Mouse (Mus musculus): ENCODE measurements around the gene Rab19.
"Not testable (repeated sequence)": the region's sequence is repeated elsewhere in the genome, so short reads cannot be mapped to it uniquely, and the experiment has no call there.

The Rab19 gene

DNA sequence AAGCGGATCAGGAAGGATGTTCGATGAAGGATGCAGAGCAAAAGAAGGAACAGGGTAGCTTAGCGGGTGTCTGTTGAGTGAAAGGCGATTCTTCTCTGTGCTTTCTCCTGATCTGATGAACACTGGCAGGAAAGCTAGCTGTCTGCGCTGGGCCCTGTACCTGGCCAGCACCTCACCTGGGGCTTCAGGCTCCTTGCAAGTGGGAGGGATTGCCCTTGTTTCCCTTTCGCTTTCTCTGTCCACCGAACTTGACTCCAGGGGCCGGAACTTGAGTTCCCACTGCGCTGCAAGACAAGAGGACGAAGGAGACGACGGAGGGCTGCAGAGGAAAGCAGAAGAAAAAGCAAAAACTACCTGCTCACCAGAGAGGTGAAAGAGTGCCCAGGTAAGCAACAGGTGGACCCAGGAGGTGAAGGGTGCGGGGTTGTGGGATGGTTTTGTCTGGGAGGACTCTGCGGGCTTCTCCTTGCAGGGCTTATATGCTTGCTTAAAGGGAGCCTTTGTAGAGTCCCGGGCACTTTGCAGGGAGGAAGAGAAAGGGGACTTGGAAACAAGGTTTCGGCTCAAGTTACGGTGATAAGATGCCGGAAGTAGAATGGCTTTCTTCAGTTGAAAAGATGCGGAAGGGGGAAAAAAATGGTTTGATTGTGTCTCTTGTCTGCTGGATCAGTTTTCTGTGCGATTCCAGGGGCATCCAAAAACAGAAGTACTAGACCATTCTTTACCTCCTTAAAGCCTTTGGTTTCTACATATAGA, at the start of gene Rab19:
Gene Rab19, plus strand, starts transcription at position 51 of the 756 bp plus-strand sequence.
- DNase-seq: peak; percentile 44

DNA sequence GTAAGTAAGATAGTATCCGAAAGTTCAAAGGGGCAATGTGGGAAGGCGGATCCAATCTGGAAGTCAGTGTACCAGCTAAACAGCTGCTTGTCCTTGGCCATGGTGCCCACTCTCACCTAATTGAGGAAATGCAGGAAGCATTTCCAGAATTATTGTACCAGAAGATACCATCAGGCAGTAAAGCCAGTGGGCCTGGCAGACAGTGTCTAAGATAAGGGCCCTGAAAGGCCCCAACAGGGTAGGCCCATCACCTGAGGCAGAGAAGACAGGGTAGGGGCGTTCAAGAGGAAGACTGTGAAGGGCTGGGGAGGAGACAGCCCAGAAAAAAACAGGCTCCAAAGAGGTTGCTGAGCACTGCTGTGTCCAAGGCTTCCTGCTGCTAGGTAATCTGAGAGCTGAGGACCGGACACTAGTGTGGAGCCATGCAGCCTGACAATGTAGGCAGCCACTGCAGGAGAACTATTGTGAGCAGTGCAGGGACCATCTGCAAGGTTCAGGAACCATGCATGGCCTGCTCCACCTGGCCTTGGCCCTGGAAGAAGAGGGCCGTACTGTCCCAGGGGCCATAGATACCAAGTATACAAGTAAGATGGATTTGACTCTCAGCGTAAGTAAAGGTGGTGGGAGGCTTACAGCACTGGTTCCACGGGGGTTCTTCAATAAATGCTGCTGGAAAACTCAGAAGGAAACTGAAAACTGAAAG, 48.8 kb upstream of the Rab19 start:
- DNase-seq: no peak

DNA sequence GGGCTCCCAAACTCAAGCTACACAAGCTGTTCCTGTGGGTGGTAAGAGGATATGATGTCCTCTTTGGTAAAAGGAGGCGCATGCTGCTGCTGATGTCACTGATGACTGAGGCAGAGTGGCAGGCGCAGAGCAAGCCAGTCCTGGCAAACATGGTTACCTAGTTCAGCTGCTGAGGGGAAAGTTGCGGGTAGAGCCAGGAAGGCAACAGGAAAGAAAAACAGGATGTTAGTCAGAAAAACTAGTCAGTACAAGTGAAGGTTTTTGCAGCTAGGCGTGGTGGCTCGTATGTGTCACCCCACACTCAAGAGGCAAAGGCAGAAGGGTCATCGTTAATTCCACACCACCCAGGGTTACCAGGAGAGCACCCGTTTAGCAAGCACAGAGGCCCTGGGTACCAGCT, 46.8 kb upstream of the Rab19 start:
- no peak for DNase-seq

DNA sequence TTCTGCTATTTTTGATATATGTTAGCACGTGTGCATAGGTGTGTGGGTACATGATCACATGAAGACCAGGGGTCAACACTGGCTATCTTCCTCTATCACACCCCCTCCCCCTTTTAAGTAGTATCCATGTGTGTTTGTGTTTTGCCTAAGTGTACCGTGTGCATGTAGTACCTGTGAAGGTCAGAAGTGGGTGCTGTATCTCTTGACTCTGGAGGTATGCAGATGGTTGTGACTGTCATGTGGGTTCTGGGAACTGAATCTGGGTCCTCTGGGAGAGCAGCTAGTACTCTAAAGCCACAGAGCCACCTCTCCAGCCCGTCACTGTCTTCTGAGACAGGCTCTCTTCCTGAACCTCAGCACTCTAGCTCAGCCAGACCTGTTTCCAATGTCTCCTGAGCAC, 46.1 kb upstream of the Rab19 start:
- no peak for DNase-seq

DNA sequence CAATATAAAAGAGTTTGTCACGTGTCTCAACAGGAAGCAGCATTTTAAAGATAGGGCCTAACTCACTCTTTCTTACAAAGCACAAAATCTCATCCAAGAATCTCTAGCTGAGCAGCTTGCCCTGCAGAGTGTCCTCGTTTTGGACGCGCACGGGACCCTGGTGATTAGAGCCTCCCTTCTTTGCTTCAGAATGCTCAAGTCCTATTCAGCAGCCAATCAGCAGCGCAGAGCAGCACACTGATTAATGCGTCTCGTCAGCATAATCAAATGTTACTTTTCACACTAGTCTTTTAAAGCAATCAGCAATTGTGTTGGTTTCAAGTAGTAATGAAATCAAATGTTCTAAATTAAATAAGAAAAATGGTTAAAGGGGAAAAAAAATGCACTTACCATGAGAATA, 42.6 kb upstream of the Rab19 start:
- no peak for DNase-seq

DNA sequence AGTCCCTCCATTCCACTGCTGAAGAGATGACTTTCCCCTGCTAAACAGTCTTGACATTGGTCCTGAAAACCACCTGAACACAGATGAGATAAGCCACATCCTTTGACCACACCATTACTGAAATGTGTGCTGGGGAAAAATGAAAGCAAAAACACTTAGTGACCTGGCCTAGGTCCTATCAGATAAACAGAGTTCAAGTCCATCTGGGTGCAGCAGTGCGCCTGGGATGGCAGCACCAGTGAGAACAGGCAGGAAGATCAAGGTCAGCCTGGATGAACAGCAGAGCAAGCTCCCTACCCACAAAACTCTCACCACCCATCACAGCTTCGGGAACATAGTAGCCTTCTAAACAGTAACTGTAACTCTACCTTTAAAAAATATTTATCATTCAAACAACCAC, 39.2 kb upstream of the Rab19 start:
- no peak for DNase-seq

DNA sequence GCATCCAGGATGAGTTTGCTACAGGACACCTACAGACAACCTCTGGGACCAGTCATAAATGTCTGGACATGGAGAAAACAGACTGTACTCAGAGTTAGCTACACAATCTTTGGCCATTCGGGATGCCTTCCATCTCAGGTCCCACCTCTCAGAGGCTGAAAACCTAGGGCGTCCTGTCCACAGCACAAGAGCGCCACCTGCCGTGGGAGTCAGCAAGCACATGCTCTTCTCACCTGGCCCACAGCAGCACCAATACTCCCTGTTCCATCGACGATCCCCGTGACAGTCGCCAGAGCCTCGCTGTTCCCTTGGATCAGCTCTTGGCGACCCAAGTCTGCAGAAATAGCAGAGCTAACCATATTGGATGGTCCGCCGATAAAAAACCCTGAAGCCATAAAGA, 37.0 kb upstream of the Rab19 start:
- DNase-seq: peak; percentile 87

DNA sequence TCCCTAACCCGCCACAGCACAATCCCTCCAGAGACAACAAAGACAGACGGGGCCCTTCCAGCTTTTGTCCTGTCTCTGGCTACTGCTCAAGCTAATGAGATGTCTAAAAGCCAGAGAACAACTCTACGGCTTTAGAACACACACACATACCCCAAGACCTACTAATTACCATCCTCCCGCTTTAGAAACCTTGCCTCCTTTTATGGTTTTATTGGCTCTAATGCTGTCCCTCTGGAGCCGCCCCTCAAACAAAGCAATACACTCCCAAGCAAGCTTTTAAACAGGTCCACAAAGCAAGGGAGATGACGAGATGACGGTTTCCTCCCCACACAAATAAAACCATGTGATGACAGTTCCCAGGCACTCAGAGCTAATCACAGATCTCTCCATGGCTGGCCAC, 35.5 kb upstream of the Rab19 start:
- DNase-seq: no peak

DNA sequence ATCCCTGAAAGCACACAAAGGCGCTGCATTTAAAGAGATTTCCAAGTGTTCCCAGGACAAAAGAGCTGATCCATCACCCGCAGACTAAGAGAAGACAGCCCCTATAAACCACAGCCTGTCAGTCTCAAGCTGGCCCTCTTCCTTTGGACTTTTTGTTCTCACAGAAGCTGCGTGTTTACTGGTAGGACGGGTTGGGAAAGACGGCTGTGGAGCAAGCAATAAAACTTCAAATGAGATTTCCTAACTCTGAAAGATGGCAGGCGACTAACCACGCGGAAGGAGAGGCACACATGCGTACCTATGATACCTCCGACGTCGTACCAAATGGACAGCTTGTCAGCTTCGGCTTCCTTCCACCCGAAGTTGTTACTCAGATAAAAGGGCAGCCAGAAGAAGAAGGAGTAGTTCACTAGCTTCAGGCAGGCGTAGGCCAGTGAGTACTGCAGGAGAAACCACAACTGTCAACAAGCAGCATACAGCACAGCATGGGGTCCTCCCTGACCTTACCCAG, 33.9 kb upstream of the Rab19 start:
- peak; percentile 33 for DNase-seq

DNA sequence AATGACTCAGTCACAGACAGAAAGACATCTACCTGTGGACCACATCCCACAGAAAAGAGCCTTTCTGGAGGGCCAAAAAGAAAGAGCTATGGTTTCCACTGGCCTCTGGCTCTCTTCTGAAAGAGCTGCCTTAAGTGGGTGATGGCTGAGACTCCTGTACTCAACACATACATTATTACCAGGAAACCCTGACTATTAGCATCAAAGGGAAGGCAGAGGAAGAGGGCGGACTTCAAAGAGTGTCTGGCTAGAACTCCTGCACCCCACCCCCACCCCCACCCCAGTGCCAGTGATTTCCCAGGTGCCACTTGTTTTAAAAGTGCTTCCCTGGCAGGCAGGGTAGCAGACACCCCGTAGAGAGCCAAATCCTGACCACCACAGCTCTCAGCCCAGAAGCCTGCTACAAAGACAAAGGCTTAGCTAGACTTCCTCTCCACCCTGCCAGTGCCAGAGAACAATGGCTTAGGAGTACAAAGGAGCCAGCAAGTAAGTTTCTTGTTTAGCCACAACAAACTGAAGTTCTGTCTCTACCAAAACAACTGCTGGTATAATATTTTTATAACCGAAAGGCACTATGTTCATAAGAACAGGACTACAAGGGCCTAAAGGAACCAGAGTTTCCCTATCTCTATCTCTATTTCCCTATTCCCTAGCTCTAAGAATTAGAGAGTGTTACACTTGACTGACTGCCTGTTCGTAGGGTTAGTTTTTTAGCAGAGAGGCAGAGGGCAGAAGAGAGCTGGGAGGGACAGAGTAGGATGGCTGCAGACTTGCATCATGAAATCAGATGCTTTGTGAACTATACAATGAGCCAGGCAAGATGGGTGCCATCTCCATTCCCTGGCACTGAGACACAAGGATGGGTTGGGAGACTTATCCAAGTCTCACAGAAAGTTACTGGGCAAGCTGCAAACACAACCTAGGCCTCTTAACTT, 32.8 kb upstream of the Rab19 start:
- peak; percentile 15 for DNase-seq

DNA sequence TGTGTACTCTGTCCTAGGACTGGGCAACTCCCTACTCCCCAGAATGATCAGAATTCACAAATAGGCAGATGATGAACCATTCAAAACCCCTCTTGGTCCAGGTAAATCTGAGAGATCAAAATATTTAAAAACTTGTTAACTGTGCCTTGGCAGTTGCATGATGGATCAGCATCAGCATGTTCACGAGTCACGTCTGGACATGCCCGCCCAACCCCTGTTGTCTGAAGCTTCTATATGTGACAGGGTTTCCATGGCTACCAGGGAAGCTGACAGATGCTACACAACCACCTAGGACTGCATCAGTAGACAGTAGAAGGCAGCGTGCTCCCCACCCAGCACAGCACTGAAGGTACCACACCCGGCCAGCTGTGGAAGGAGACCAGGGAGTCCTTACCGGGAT, 32.0 kb upstream of the Rab19 start:
- no peak for DNase-seq

DNA sequence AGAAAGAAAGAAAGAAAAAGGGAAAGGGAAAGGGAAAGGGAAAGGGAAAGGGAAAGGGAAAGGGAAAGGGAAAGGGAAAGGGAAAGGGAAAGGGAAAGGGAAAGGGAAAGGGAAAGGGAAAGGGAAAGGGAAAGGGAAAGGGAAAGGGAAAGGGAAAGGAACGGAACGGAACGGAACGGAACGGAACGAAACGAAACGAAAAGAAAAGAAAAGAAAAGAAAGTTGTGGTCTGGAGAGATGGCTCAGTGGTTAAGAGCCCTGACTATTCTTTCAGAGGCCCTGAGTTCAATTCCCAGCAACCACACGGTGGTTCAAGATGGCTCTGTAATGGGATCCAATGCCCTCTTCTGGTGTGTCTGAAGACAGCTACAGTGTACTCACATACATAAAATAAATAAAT, 21.8 kb upstream of the Rab19 start:
- not testable (repeated sequence) for DNase-seq

DNA sequence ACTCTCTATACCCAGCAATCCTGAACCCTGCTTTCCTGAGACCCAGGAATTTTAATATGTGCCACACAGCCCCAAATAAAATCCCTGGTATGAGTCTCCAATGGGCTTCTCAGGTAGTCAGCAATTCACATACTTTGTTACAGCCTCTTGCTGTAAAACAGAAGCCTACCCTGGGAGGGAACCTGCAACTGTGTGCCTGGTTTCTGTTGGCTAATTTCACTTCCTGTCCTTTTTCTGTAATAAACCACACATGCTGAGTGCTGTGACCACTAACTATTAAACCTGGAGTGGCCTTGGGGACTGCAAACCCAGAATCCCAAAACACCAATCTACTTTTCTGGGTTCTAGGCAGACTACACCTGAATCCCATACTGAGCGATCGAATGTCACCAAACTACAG, 18.3 kb upstream of the Rab19 start:
- no peak for DNase-seq

DNA sequence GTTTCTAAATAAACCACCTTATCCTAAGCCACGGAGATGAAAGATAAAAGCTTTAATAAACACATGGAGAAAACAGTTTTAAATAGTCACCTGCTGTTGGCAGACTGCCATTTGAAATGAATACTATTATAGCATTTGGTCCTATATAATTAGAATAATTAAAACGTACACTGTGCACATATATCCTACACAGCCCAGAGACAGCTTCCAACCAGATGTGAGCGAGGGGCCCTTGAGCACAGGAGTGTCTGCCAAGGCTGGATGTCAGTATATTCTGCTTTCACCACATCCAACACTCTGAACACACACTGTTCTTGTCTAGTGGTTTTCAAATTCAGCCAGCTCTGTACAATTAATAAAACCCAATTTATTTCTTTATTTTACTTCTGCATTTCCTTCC, 11.3 kb upstream of the Rab19 start:
- no peak for DNase-seq

DNA sequence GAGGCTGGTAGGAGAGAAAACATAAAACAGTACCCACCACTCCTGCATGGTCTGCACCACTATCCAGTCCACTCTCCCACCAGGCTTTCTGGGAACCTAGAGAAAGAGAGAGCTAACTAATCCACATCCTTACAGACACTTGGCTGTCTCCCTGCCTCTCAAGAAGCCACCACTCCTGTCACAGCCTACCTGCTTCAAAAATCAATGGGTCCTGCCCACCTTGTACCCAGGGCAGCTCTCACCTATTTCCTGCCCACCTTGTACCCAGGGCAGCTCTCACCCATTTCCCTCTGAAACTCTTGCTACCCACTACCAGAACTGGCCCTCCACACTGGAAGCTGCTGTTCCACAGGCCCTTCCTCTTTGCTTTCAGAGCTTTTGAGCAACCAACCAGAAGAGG, 8.9 kb upstream of the Rab19 start:
- no peak for DNase-seq

DNA sequence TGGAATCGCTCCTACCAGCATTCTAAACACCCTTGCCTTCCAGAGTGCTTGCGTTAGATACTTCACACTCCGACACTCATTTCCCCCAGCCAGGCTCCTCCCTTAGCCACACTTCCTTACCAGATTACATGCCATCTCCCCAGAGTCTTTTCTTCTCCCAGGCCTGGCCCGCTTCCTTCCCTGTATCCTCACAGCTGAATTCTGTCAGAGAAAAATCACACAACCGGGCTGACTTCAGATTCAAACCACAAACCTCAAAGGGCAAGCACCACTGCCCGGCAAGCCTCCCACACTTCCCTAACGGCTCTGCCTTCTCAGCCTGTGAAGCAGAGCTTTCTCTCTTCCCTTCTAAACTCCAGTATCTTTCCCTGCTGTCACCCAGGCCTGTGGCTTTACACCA, 8.2 kb upstream of the Rab19 start:
- peak; percentile 39 for DNase-seq

DNA sequence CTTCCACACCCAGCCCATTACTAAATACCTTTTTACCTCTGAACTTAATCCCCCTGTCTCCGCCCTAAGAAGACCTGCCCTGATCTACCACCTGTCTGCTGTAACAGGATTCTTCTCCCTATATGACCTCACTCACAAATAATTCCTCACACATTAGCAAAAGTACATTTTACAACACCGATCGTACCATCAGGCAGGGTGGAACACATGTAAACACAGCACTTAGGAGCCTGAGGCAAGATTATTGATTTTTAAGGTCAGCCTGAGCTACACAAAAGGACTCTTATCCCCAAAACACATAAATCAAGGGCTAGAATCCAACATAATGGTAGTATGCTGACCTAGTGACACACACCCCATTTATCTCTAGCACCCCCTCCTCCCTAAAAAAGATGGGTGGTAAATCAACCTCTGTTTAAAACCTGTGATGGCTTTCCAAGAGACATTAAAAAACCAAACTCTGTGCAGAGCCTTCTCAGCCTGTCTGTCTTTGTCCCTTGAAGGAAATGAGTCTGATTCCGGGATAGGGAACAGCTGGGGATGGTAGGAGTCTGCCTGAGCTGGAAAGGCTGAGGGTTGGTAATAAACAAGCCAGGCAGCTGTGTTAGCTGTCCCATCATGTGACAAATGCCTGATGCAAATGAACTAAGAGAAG, 7.5 kb upstream of the Rab19 start:
- DNase-seq: no peak

DNA sequence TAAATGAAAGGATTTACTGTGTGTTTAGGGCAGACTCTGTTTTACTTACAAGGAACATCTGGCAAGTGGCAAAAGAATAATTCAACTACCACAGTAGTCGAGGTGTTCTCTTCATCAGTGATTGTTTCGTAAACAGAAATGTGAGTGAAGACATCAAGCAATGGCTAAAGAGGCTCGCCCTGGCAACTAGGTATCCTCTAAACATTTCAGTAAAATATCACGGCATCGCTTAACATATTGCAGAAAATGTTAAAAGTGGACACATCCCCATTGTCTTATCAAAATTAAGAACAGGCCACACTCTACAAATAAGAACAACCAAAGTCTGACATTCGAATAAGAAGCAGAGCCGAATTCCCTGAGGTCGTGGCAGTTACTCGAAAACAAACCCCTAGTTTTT, 4.2 kb upstream of the Rab19 start:
- DNase-seq: no peak

DNA sequence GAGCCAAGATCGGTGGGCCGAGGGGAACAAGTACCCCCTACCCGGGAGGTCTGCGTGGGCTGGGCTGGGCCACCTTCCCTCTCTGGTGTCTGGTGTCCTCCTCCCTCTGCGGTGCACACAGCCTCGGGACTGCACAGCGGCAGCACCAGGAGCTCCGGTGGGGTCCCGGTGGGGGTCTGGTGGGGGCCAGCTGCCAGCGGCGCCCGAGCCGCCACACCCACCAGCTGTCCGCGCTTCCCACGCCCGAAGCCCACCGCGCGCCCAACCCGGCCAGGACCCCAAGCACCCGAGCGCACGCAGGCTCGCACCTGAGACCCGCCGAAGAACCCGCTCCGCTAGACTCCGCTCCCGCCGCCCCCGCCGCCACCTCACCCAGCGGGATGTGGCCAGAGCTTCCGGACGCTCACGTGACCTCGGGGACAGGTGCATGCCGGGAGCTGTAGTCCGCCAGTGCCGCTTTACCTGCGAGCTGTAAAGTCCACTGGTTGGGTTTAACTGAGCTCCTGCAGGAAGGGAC, 3.6 kb upstream of the Rab19 start, which contains the start of gene Slc37a3:
Gene Slc37a3, minus strand, starts transcription at position 365 of the 517 bp plus-strand sequence.
- DNase-seq: peak; percentile 89

DNA sequence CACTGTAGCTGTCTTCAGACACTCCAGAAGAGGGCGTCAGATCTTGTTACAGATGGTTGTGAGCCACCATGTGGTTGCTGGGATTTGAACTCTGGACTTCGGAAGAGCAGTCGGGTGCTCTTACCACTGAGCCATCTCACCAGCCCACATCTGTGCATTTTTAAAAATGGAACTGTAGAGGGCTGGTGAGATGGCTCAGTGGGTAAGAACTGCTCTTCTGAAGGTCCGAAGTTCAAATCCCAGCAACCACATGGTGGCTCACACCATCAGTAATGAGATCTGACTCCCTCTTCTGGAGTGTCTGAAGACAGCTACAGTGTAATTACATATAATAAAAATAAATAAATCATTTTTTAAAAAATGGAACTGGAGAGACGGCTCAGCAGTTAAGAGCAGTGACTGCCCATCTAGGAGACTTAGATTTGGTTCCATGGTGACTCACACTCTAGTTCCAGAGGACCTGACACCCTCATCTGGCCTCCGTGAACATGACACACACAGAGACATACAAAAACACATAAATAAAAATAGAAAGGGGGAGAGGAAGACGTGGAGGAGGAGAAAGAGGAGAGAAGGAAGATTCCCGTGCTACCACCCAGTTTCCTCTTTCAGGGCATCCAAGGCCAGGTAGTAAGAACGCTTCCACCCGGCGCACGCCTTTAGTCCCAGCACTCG, 2.7 kb upstream of the Rab19 start:
- not testable (repeated sequence) for DNase-seq

DNA sequence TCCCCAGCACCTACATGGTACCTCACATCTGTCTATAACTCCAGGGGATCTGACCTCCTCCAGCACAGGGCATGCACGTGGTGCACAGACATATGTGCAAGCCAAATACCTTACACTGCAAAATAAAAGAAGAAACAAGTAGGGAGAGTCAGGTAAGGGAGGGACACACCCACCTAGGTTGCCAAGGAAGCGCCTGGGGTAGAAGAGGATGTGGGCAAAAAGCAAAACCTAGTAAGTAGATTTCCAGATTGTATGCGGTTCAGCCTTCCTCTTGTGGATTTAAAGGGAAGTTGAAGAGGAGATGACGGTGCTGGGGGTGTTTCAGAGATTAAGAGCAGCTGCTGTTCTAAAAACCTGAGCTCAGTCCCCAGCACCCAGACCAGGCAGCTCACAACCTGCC, 1.8 kb upstream of the Rab19 start:
- no peak for DNase-seq

DNA sequence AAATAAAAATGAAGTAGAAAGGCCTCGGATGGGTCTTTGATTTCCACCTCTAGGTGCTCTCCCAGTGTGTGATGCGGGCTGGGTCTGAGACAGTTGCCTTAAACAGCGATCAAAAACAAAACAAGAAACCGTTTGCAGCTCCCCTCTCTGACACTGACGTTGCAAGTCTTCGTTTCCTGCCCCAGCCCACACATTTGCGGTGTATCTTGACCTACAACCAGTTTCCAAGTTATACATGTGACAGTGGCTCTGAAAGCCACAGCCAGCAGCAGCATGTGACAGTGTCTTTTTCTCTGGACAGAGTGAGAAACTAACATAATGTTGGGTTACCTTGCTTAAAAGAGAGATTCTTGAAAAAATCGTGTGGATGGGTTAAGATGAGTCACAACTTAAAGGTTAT, 1.2 kb upstream of the Rab19 start:
- peak; percentile 29 for DNase-seq

All from lung, postnatal 14 days (tissue).